Mouse (Mus musculus) midbrain, embryonic 14.5 days (tissue): ENCODE results near the gene Tmem199. TPM values are rescaled to one million over a fixed set of nuclear protein-coding genes. Genes with fewer than 3 reads are reported as not detected.

Experiments
- ATAC-seq: fragments of 200-750 bp; cut with Nextera tagmentation; 2 replicates; pipeline ENCODE4 v1.8.0; 2017; ENCODE audit warnings: moderate number of reproducible peaks, moderate library complexity; ENCODE audit not compliant: low FRiP score, low TSS enrichment
- DNase-seq: peaks from one replicate; pipeline ENCODE4 v3.0.0-alpha.2; 2015
- H3K27ac ChIP-seq: fragments of 300-500 bp; sonication (generic); replicated peaks from 2 replicates; pipeline ENCODE4 v1.5.1; 2014; ENCODE audit warnings: mild to moderate bottlenecking, low read depth, low read length, moderate library complexity
- H3K27me3 ChIP-seq: fragments of 300-500 bp; sonication (generic); 2 replicates; pipeline ENCODE4 v1.6.1; 2014; ENCODE audit warnings: low read length, control low read depth, mixed read lengths; ENCODE audit not compliant: control insufficient read depth, insufficient read depth
- H3K36me3 ChIP-seq: fragments of 300-500 bp; sonication (generic); 2 replicates; pipeline ENCODE4 v1.6.1; 2014; ENCODE audit warnings: low read length, control low read depth; ENCODE audit not compliant: control insufficient read depth, insufficient read depth
- H3K4me1 ChIP-seq: fragments of 300-500 bp; sonication (generic); 2 replicates; pipeline ENCODE4 v1.6.1; 2014; ENCODE audit warnings: mild to moderate bottlenecking, antibody characterized with exemption, low read length, control low read depth; ENCODE audit not compliant: control insufficient read depth, insufficient read depth
- H3K4me2 ChIP-seq: fragments of 300-500 bp; sonication (generic); 2 replicates; pipeline ENCODE4 v1.6.1; 2014; ENCODE audit warnings: mild to moderate bottlenecking, low read length, moderate library complexity
- H3K4me3 ChIP-seq: fragments of 300-500 bp; sonication (generic); replicated peaks from 2 replicates; pipeline ENCODE4 v1.5.1; 2014; ENCODE audit warnings: low read depth, low read length
- H3K9ac ChIP-seq: fragments of 300-500 bp; sonication (generic); replicated peaks from 2 replicates; pipeline ENCODE4 v1.6.1; 2014; ENCODE audit warnings: mild to moderate bottlenecking, low read length, moderate library complexity
- H3K9me3 ChIP-seq: fragments of 300-500 bp; sonication (generic); 2 replicates; pipeline ENCODE4 v1.6.1; 2016; ENCODE audit warnings: low read length, control low read depth, mixed read lengths; ENCODE audit not compliant: control insufficient read depth
- whole genome bisulfite sequencing: fragments of 180-500 bp; shearing (Covaris S2); extraction: QIAGEN DNeasy Blood & Tissue Kit; methylation state at CpG from one replicate; pipeline ENCODE4 v1.1.7; 2014; 5-methylcytosine and 5-hydroxymethylcytosine counted together
- polyA plus RNA-seq: library from polyadenylated mRNA; unstranded; fragments of >200 nt; fragmentation: Nextera tagmentation; extraction: Ambion mirVana; gene quantifications from 2 replicates; pipeline ENCODE4 v1.2.1, GENCODE M21; 2014

Gene Tmem199
- polyA plus RNA-seq = 104 and 108 TPM in 2 replicates

GRCm38 (mm10) chr11:78512025-78512957, at the start of gene Tmem199, which contains the start of gene Poldip2:
Tmem199 (minus strand) TSS chr11:78512172.
Poldip2 (plus strand) TSS chr11:78512193.
- Histone ChIP-seq H3K4me3 (peak within 1 kb of the TSS; percentile 92), H3K36me3 (peaks cover 50% of the 10 kb centered on the region), H3K9me3 (no peaks in the 10 kb centered on the region), H3K27ac (peak within 1 kb of the TSS; percentile 85), H3K27me3 (no peaks in the 10 kb centered on the region), H3K4me1 (peaks cover 13% of the 10 kb centered on the region), H3K9ac (peak within 1 kb of the TSS; percentile 91), H3K4me2 (peak within 1 kb of the TSS; percentile 88)
- peak; percentile 98 for DNase-seq
- peak; percentile 95 for ATAC-seq
- under 1% methylated on average over 67 of the region's 67 CpGs for WGBS

DNA sequence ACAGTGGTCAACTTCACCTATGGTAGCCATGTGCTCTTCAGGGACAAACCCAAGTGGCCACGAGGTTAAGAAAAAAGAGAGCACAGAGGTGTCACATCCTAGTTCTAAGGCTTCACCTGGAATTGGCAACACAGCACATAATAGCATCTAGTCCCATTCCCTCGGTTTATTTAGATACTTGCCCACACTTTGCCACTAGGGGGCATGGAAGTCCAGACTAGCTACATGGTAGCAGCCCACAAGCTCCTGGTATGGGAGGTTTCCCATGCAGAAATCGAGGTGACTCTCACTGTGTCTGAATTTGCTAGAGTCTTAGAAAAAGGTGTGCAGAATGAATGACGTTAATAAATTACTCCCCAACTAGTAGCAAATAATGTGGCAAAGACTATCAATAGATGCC, 48.5 kb upstream of the Tmem199 start:
- Histone ChIP-seq H3K27ac (no peak overlapping the region), H3K9ac (no peak overlapping the region), H3K9me3 (no peaks in the 10 kb centered on the region), H3K36me3 (peaks cover 1% of the 10 kb centered on the region; the same call in 1 of the 2 replicates), H3K27me3 (no peaks in the 10 kb centered on the region), H3K4me1 (no peaks in the 10 kb centered on the region), H3K4me3 (no peak overlapping the region), H3K4me2 (no peak overlapping the region)
- WGBS = 23% methylated on average over 4 of the region's 4 CpGs
- ATAC-seq (no peak), DNase-seq (peak; percentile 94)

GRCm38 (mm10) chr11:78557241-78557640, 45.3 kb upstream of the Tmem199 start:
- Histone ChIP-seq H3K4me3 (no peak overlapping the region), H3K4me2 (no peak overlapping the region), H3K9ac (no peak overlapping the region), H3K4me1 (no peaks in the 10 kb centered on the region), H3K27ac (no peak overlapping the region), H3K36me3 (no peaks in the 10 kb centered on the region), H3K27me3 (no peaks in the 10 kb centered on the region), H3K9me3 (no peaks in the 10 kb centered on the region)
- DNase-seq (no peak), ATAC-seq (no peak)
- 65% methylated on average over 8 of the region's 8 CpGs for WGBS

DNA sequence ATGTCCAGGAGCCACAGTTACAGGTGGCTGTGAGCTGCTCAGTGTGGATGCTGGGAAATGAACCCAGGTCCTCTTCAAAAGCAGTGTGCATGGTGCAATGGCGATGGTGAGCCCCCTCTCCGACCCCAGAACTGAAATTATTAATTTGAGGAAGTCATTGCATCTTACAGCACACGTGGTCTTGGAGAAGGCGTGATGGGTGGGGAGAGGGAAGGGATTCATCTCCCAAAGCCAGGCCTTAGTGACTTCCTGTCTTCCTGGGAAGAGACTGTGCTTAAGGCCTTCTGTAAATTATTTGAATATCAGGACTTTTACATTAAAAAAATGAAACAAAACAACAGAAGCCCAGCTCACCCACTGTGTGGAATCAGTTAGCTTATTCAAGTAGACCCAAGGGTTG, 44.1 kb upstream of the Tmem199 start:
- Histone ChIP-seq H3K36me3 (no peaks in the 10 kb centered on the region), H3K4me1 (no peaks in the 10 kb centered on the region), H3K27ac (no peak overlapping the region), H3K9me3 (no peaks in the 10 kb centered on the region), H3K4me2 (no peak overlapping the region), H3K4me3 (no peak overlapping the region), H3K9ac (no peak overlapping the region), H3K27me3 (no peaks in the 10 kb centered on the region)
- DNase-seq (no peak), ATAC-seq (no peak)
- 85% methylated on average over 4 of the region's 4 CpGs for WGBS

DNA sequence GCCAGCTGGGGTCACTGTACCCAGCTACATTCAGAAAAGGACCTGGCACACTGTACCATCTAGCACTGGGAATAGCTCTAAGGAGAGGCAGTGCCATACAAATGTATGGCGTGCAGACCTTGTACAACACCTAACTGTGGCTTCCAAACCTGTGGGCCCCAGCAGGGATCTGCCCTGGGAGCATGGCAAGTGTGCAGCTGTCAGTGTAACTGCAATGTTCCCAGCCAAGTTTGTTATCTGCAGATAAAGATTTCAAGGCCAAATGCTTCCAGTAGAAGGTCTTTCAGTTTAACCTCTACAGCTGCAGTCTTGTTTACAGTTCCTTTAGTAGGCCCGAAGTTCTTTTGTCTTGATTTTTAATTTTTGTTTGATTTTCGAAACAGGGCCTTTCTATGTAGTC, 43.7 kb upstream of the Tmem199 start:
- Histone ChIP-seq H3K4me2 (no peak overlapping the region), H3K27me3 (no peaks in the 10 kb centered on the region), H3K27ac (no peak overlapping the region), H3K9me3 (no peaks in the 10 kb centered on the region), H3K4me1 (no peaks in the 10 kb centered on the region), H3K9ac (no peak overlapping the region), H3K36me3 (no peaks in the 10 kb centered on the region), H3K4me3 (no peak overlapping the region)
- DNase-seq (no peak), ATAC-seq (no peak)
- 80% methylated on average over 3 of the region's 3 CpGs for WGBS

GRCm38 (mm10) chr11:78551059-78551398, 39.1 kb upstream of the Tmem199 start:
- 34% methylated on average over 6 of the region's 6 CpGs for WGBS
- no peaks in the 10 kb centered on the region for H3K9me3 ChIP-seq

DNA sequence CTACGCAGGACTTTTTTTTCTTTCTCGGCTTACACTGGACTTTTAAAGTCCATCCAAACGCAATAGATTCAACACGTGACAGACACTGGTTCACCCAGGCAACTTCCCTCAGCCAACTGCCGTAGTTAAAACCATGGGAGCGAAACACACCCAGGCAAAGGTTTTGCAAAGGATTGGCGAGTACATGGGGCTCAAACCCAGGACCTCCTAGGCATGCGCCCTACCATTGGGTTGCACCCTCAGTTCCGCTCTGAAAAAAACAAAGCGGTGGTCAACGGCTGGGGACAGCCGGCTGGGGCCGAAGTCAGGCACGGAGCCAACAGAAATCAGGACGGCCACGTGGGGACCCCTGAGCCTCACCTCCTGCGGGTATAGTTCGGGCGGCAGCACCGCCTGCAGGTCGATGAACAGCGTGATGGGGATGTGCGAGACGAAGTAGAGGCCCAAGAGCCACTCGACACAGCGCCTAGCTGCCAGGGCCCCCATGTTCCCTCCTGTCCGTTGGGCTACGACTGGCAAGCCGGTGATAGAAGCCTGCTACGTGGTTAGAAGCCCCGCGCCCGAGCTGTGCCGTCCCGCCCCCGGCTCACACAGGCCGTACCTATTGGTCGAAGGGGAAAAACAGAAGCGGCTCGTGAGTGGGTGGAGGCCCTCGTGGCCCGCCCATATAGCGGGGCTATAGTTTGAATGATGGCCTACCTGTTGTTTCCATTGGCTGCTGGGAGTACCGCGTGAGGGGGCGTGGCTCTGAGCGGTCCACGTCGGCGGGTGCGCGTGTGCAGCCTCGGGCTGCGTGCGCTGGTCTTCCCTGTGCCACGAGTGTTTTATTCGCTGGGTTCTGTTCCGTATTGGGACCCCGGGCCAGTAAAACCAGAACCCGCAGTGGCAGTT, 38.4 kb upstream of the Tmem199 start, which contains the start of gene Tmem97:
Gene Tmem97, minus strand, starts transcription at position 610 of the 891 bp plus-strand sequence.
- WGBS = under 1% methylated on average over 60 of the region's 60 CpGs
- no peaks in the 10 kb centered on the region for H3K9me3 ChIP-seq
- H3K4me2 ChIP-seq = peak within 1 kb of the TSS; percentile 80
- H3K27me3 ChIP-seq = no peaks in the 10 kb centered on the region
- peaks cover 3% of the 10 kb centered on the region for H3K36me3 ChIP-seq
- ATAC-seq = peak; percentile 100
- peak within 1 kb of the TSS; percentile 83 for H3K27ac ChIP-seq
- peak within 1 kb of the TSS; percentile 60 for H3K9ac ChIP-seq
- DNase-seq = peak; percentile 97
- peak within 1 kb of the TSS; percentile 60 for H3K4me3 ChIP-seq
- H3K4me1 ChIP-seq = peaks cover 11% of the 10 kb centered on the region

More at GRCm38 (mm10) chr11:78551059-78551398, 39.1 kb upstream of the Tmem199 start:
- Histone ChIP-seq H3K36me3 (no peaks in the 10 kb centered on the region), H3K4me1 (peaks cover 11% of the 10 kb centered on the region), H3K4me2 (peak overlapping the region; percentile 80), H3K27ac (peak overlapping the region; percentile 83), H3K9ac (peak overlapping the region; percentile 52), H3K27me3 (no peaks in the 10 kb centered on the region), H3K4me3 (peak overlapping the region; percentile 60)
- DNase-seq (no peak), ATAC-seq (peak; percentile 43)

GRCm38 (mm10) chr11:78549491-78549987, 37.6 kb upstream of the Tmem199 start:
- H3K4me3 ChIP-seq = peak overlapping the region; percentile 60
- 12% methylated on average over 5 of the region's 5 CpGs for WGBS
- H3K9ac ChIP-seq = no peak overlapping the region; the same call in 1 of the 2 replicates
- no peak overlapping the region for H3K27ac ChIP-seq
- DNase-seq (no peak), ATAC-seq (no peak)
- H3K4me1 ChIP-seq = peaks cover 11% of the 10 kb centered on the region
- peaks cover 10% of the 10 kb centered on the region for H3K36me3 ChIP-seq
- H3K4me2 ChIP-seq = peak overlapping the region; percentile 80
- no peaks in the 10 kb centered on the region for H3K9me3 ChIP-seq
- H3K27me3 ChIP-seq = no peaks in the 10 kb centered on the region
